Mouse (Mus musculus): ENCODE measurements around the gene Atp6v0c. TPM values are rescaled to one million over a fixed set of nuclear protein-coding genes. Genes with fewer than 3 reads are reported as not detected.

Gene Atp6v0c
- polyA plus RNA-seq, 1 experiment from 2014 or later: 434 TPM

DNA sequence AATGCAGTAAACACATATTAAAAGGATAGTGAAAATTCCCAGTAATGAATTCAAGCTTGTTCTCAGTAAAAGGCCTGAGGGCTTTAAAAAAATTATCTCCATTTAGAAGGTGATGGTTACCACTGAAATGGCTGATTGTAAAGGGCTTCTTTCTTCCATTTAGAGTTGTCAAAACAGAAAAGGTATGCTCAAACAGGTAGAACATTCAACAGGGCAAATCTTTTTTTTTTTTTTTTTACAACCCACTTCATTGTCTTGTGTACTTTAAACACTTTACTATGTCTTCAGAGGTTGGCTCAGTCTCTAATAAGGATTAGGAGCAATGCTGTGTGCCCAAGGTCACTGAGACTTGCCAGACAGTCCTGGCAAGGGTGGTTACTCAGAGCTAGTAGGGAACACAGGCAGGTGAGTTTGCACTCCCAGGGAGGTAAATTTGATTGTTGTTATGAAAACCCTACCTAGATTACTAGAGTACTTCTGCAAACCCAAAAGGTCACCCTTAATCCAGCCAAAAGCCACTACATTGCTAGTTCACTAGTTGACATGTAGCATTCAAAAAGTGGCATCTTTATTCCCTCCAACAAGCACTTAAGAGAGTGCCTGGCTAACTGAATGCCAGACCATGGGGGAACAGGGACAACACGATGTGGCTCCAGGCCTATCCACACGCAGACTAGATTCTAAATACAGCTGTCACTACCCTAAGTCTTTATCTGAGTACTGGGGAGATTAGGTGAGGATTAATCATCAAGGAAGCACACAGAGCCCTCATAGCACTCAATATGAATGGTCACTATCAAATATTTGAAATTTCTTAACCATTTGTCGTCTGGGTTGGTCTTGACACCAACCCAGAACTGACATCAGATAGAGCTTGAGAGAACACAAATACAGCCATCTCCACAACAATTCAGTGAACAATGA is 34.4 kb upstream of the Atp6v0c start:
- Histone ChIP-seq H3K27ac (replicated peaks; ENCODE audit: low read depth, low read length) (no peak overlapping the region), H3K36me3 (ENCODE audit: control insufficient read depth, insufficient read depth, low read length) (no peaks in the 10 kb centered on the region), H3K4me1 (ENCODE audit: control insufficient read depth, insufficient read depth, low read length) (peaks cover 41% of the 10 kb centered on the region), H3K27me3 (ENCODE audit: control insufficient read depth, insufficient read depth, low read length) (peaks cover 3% of the 10 kb centered on the region; the same call in 1 of the 2 replicates), H3K9ac (ENCODE audit: low read length) (no peak overlapping the region), H3K4me2 (ENCODE audit: low read depth, severe bottlenecking) (no peak overlapping the region; the same call in 1 of the 2 replicates), H3K9me3 (ENCODE audit: control insufficient read depth, low read length) (no peaks in the 10 kb centered on the region), H3K4me3 (ENCODE audit: low read depth, low read length) (no peak overlapping the region)
- WGBS: 87% methylated on average over 3 of the region's 3 CpGs
- DNase-seq (ENCODE audit: low spot score): no peak
- ATAC-seq (ENCODE audit: insufficient number of reproducible peaks, low FRiP score, low TSS enrichment, low read depth): no peak

DNA sequence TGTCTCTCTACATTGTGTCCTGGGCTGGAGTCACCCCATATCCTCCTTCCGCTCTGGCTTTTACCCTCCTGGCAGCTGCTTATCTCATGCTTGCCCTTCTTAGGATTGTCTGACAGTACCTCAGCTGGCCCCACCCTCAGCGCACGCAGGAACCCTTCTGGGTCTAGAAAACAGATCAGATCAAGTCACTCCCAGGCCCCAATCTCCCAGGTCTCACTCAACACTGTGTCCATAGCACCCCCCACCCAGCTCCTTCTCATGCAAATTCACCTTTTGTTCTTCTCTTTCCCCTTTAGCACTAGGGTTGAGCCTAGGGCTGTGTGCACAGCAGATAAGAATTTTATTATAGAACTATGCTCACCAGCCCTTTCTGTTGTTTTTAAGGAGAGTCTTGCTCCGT is 33.6 kb upstream of the Atp6v0c start:
- Histone ChIP-seq H3K9me3 (ENCODE audit: control insufficient read depth, low read length) (no peaks in the 10 kb centered on the region), H3K36me3 (ENCODE audit: control insufficient read depth, insufficient read depth, low read length) (no peaks in the 10 kb centered on the region), H3K4me1 (ENCODE audit: control insufficient read depth, insufficient read depth, low read length) (peaks cover 35% of the 10 kb centered on the region), H3K4me2 (ENCODE audit: low read depth, severe bottlenecking) (no peak overlapping the region; the same call in 1 of the 2 replicates), H3K9ac (ENCODE audit: low read length) (no peak overlapping the region), H3K4me3 (ENCODE audit: low read depth, low read length) (no peak overlapping the region), H3K27ac (replicated peaks; ENCODE audit: low read depth, low read length) (no peak overlapping the region), H3K27me3 (ENCODE audit: control insufficient read depth, insufficient read depth, low read length) (peaks cover 3% of the 10 kb centered on the region; the same call in 1 of the 2 replicates)
- 61% methylated on average over 4 of the region's 4 CpGs for WGBS
- no peak for DNase-seq (ENCODE audit: low spot score)
- ATAC-seq (ENCODE audit: insufficient number of reproducible peaks, low FRiP score, low TSS enrichment, low read depth): no peak

DNA sequence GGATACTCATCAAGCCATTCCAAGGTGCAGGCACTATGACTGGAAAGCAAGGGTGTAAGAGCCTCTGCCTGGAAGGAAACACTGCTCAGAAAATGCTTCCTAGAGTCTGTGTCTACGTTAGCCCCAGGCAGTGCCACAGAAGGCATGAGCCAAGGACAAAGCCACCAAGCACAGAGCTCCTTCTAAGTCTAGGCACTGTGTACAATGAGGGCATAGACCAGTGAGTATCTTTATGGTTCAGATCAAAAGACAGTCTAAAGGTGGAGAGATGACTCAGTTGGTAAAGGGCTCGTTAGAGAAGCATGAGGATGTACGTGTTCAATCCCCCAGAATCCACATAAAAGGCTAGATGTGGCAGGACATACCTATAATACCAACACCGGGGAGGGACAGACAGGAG is 31.6 kb upstream of the Atp6v0c start:
- Histone ChIP-seq H3K36me3 (ENCODE audit: control insufficient read depth, insufficient read depth, low read length) (no peaks in the 10 kb centered on the region), H3K27ac (replicated peaks; ENCODE audit: low read depth, low read length) (no peak overlapping the region), H3K4me2 (ENCODE audit: low read depth, severe bottlenecking) (no peak overlapping the region), H3K9ac (ENCODE audit: low read length) (no peak overlapping the region), H3K27me3 (ENCODE audit: control insufficient read depth, insufficient read depth, low read length) (no peaks in the 10 kb centered on the region; the same call in 1 of the 2 replicates), H3K4me1 (ENCODE audit: control insufficient read depth, insufficient read depth, low read length) (peaks cover 16% of the 10 kb centered on the region), H3K9me3 (ENCODE audit: control insufficient read depth, low read length) (no peaks in the 10 kb centered on the region), H3K4me3 (ENCODE audit: low read depth, low read length) (no peak overlapping the region)
- no peak for DNase-seq (ENCODE audit: low spot score)
- WGBS: 80% methylated on average over 4 of the region's 4 CpGs
- no peak for ATAC-seq (ENCODE audit: insufficient number of reproducible peaks, low FRiP score, low TSS enrichment, low read depth)

DNA sequence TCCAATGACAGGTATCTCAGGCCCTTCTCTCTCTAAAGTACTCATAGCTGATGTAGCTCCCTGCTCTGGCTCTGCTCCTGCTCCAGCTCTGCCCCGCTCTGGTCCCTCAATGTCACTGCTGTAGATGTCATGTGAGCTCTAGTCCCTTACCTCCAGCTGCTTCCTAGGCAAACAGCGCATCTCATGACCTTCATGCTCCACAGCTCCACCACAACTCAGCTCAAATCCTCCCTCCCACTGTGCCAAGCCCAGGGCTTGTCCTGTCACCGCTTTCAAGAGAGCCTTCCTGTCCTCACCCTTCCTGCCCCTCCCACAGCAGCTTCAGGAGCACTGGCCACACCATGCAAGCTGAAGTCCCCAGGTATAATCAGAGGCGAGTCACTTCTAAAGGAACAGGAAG is 30.2 kb upstream of the Atp6v0c start:
- Histone ChIP-seq H3K27me3 (ENCODE audit: control insufficient read depth, insufficient read depth, low read length) (no peaks in the 10 kb centered on the region), H3K9ac (ENCODE audit: low read length) (no peak overlapping the region), H3K4me2 (ENCODE audit: low read depth, severe bottlenecking) (no peak overlapping the region), H3K9me3 (ENCODE audit: control insufficient read depth, low read length) (no peaks in the 10 kb centered on the region), H3K4me3 (ENCODE audit: low read depth, low read length) (no peak overlapping the region), H3K4me1 (ENCODE audit: control insufficient read depth, insufficient read depth, low read length) (peaks cover 9% of the 10 kb centered on the region), H3K36me3 (ENCODE audit: control insufficient read depth, insufficient read depth, low read length) (no peaks in the 10 kb centered on the region), H3K27ac (replicated peaks; ENCODE audit: low read depth, low read length) (no peak overlapping the region)
- WGBS: 64% methylated on average over 4 of the region's 4 CpGs
- ATAC-seq (ENCODE audit: insufficient number of reproducible peaks, low FRiP score, low TSS enrichment, low read depth): no peak
- no peak for DNase-seq (ENCODE audit: low spot score)

DNA sequence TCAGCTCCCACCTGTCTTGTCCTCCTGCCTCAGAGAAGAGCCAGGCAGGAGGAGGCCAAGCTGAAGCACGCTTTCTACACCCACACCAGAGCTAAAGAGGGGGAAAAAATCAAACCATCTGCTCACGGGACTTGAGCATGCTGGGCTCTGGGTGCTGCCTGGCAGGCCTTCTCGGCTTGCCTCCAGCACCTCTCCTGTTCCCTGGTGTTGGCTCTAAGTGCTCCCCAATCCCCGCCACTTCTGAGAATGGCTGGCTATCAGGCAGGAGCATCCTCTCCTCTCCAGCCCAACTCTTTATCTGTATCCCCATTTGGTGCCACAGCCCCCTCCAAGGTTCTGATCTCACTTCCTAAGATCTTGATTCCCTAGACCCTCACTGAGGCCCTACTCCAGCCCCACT is 29.8 kb upstream of the Atp6v0c start:
- Histone ChIP-seq H3K4me3 (ENCODE audit: low read depth, low read length) (no peak overlapping the region), H3K9me3 (ENCODE audit: control insufficient read depth, low read length) (no peaks in the 10 kb centered on the region), H3K36me3 (ENCODE audit: control insufficient read depth, insufficient read depth, low read length) (no peaks in the 10 kb centered on the region), H3K27ac (replicated peaks; ENCODE audit: low read depth, low read length) (no peak overlapping the region), H3K9ac (ENCODE audit: low read length) (no peak overlapping the region), H3K27me3 (ENCODE audit: control insufficient read depth, insufficient read depth, low read length) (no peaks in the 10 kb centered on the region), H3K4me1 (ENCODE audit: control insufficient read depth, insufficient read depth, low read length) (peaks cover 4% of the 10 kb centered on the region; the same call in 1 of the 2 replicates), H3K4me2 (ENCODE audit: low read depth, severe bottlenecking) (no peak overlapping the region)
- ATAC-seq (ENCODE audit: insufficient number of reproducible peaks, low FRiP score, low TSS enrichment, low read depth): no peak
- no peak for DNase-seq (ENCODE audit: low spot score)
- WGBS: 73% methylated on average over 4 of the region's 4 CpGs

DNA sequence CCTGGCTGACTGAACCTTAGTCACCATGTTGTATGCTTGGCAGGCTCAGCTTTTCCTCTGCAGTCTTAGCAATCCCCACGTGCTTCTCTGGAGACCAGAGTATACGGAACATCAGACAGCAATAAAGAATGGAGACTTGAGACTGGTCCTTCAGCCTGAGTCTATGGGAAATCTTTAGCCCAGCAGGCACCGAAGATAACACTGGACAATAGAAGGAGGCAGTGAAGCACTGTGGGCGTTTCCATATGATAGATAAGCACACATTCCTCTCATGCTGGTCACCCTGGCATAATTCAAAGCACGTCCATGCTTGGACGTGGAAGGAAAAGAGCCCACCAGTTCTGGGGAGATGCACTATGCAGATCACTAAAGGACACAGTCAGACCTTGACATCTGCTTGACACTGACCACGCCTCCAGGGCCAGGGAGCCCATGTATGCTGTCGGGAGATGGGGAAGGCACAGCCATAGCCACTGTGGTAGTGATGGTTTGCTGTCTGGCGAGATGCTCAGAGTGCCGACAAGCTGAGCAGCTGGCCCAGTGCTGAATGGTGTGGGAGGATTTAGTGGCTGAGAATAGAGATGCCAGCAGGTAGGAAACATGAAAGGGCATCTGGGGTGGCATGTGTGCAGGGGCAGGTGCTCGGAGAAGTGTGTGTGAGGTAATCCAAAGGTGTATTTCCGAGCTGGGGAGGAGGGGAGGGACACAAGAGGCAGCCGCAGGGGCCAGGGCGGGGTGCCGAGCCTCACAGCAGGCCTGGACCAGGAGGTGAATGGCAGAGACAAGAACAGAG is 27.7 kb upstream of the Atp6v0c start:
- H3K27ac ChIP-seq (replicated peaks; ENCODE audit: low read depth, low read length): no peak overlapping the region
- no peak overlapping the region for H3K4me3 ChIP-seq (ENCODE audit: low read depth, low read length)
- H3K4me2 ChIP-seq (ENCODE audit: low read depth, severe bottlenecking): no peak overlapping the region
- WGBS: 73% methylated on average over 15 of the region's 15 CpGs
- DNase-seq (ENCODE audit: low spot score) (no peak), ATAC-seq (ENCODE audit: insufficient number of reproducible peaks, low FRiP score, low TSS enrichment, low read depth) (no peak)
- no peaks in the 10 kb centered on the region for H3K9me3 ChIP-seq (ENCODE audit: control insufficient read depth, low read length)
- H3K36me3 ChIP-seq (ENCODE audit: control insufficient read depth, insufficient read depth, low read length): no peaks in the 10 kb centered on the region
- no peak overlapping the region for H3K9ac ChIP-seq (ENCODE audit: low read length)
- H3K4me1 ChIP-seq (ENCODE audit: control insufficient read depth, insufficient read depth, low read length): peaks cover 4% of the 10 kb centered on the region; the same call in 1 of the 2 replicates
- H3K27me3 ChIP-seq (ENCODE audit: control insufficient read depth, insufficient read depth, low read length): no peaks in the 10 kb centered on the region

DNA sequence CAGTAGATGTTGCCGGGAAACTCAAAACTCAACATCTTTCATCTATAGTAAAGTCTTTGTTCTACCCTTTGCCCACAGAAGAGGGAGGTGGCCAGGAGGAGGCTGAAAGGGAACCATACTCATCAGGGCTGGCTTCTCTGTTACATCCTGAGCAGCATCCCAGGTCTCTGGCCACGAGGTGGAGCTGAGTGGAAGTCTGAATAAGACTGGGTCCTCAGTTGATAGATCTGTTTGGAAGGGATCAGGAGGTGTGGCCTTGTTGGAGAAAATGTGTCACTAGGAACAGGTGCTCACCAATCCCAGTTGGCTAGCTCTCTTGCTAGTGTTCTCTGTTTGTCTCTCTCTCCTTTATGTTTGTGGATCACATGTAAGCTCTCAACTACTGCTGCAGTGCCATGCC is 25.8 kb upstream of the Atp6v0c start:
- WGBS: 77% methylated on average over 2 of the region's 2 CpGs
- DNase-seq (ENCODE audit: low spot score): no peak
- peaks cover 4% of the 10 kb centered on the region; the same call in 1 of the 2 replicates for H3K4me1 ChIP-seq (ENCODE audit: control insufficient read depth, insufficient read depth, low read length)

DNA sequence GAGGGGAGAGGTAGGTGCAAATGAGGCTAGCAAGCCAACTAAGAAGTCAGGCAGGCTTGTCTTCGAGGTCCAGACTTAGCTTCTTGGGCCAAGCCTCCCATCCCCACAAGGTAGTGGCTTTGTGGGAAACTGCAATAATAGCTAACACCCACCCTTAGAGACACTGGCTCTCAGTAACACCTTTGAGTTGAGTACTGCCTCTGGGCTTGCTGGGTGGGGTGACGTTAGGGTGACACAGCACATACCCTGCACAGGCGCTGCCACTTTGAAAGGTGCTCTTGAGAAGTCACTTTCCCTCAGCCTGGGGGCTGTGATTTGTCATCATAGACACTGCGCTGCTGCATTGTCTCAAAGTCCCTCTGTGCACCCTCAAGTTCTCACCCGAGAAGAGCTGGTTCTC is 24.3 kb upstream of the Atp6v0c start:
- Histone ChIP-seq H3K4me1 (ENCODE audit: control insufficient read depth, insufficient read depth, low read length) (peaks cover 4% of the 10 kb centered on the region; the same call in 1 of the 2 replicates), H3K9ac (ENCODE audit: low read length) (no peak overlapping the region), H3K4me3 (ENCODE audit: low read depth, low read length) (no peak overlapping the region), H3K36me3 (ENCODE audit: control insufficient read depth, insufficient read depth, low read length) (no peaks in the 10 kb centered on the region), H3K9me3 (ENCODE audit: control insufficient read depth, low read length) (no peaks in the 10 kb centered on the region), H3K27me3 (ENCODE audit: control insufficient read depth, insufficient read depth, low read length) (no peaks in the 10 kb centered on the region), H3K4me2 (ENCODE audit: low read depth, severe bottlenecking) (no peak overlapping the region), H3K27ac (replicated peaks; ENCODE audit: low read depth, low read length) (no peak overlapping the region)
- no peak for ATAC-seq (ENCODE audit: insufficient number of reproducible peaks, low FRiP score, low TSS enrichment, low read depth)
- 84% methylated on average over 5 of the region's 5 CpGs for WGBS
- no peak for DNase-seq (ENCODE audit: low spot score)

More for the DNA sequence above, 25.8 kb upstream of the Atp6v0c start:
- Histone ChIP-seq H3K4me3 (ENCODE audit: low read depth, low read length) (no peak overlapping the region), H3K27ac (replicated peaks; ENCODE audit: low read depth, low read length) (no peak overlapping the region), H3K9ac (ENCODE audit: low read length) (no peak overlapping the region), H3K27me3 (ENCODE audit: control insufficient read depth, insufficient read depth, low read length) (no peaks in the 10 kb centered on the region), H3K36me3 (ENCODE audit: control insufficient read depth, insufficient read depth, low read length) (no peaks in the 10 kb centered on the region), H3K4me2 (ENCODE audit: low read depth, severe bottlenecking) (no peak overlapping the region), H3K9me3 (ENCODE audit: control insufficient read depth, low read length) (no peaks in the 10 kb centered on the region)
- no peak for ATAC-seq (ENCODE audit: insufficient number of reproducible peaks, low FRiP score, low TSS enrichment, low read depth)
